Mouse (Mus musculus): ENCODE data around the gene Mid1. TPM values are rescaled to one million over a fixed set of nuclear protein-coding genes. Genes with fewer than 3 reads are reported as not detected.
A peak's percentile ranks its signal among the peaks of the same experiment; 100 is the strongest.

Gene Mid1
- total and polyA plus RNA-seq, 2 experiments, result 1.7 to 2.5 TPM

DNA sequence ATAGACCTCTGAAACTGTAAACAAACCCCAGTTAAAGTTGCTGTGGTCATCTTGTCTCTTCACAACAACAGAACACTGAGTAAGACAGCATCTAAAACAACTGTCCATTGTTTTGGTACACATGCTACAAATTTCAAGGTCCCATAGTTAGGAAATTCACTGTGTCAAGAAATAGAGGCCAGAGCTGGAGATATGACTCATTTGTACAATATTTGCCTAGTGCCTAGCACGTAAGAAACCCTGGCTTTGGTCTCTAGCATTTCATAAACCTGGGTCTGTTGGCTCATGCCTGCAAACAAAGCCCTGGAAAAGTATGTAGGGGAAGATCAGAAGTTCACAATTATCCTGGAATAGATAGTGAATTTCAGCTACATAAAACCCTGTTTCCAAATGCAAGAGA is 178.8 kb downstream of the Mid1 start:
- H3K27me3 ChIP-seq (ENCODE audit: control insufficient read depth, insufficient read depth, low read length), result no peaks in the 10 kb centered on the region
- no peak overlapping the region for H3K4me3 ChIP-seq (ENCODE audit: insufficient read depth, low read depth, low read length)
- 13% methylated on average over 1 of the region's 1 CpGs for WGBS
- no peak for TF ChIP-seq POLR2A (IDR thresholded peaks at IDR 0.05; ENCODE audit: extremely low read depth, insufficient read depth, low read length)
- TF ChIP-seq CTCF (IDR thresholded peaks at IDR 0.05; ENCODE audit: low read depth, low read length), result no peak
- H3K27ac ChIP-seq (replicated peaks; ENCODE audit: insufficient read depth, low read depth, low read length), result no peak overlapping the region
- no peaks in the 10 kb centered on the region for H3K79me2 ChIP-seq (ENCODE audit: control insufficient read depth, insufficient read depth, low read length)
- H3K9ac ChIP-seq (ENCODE audit: low read depth, low read length), result no peak overlapping the region
- H3K36me3 ChIP-seq (ENCODE audit: control insufficient read depth, insufficient read depth, low read length), result no peaks in the 10 kb centered on the region
- H3K4me1 ChIP-seq (ENCODE audit: control insufficient read depth, insufficient read depth, low read length), result no peaks in the 10 kb centered on the region
- peak; percentile 65 for DNase-seq (ENCODE audit: extremely low read depth, low read depth, low spot score)

GRCm38 (mm10) chrX:169868223-169868622 is 183.2 kb downstream of the Mid1 start:
- Histone ChIP-seq H3K4me1 (ENCODE audit: control insufficient read depth, insufficient read depth, low read length) (no peaks in the 10 kb centered on the region), H3K4me3 (ENCODE audit: insufficient read depth, low read depth, low read length) (no peak overlapping the region), H3K9ac (ENCODE audit: low read depth, low read length) (no peak overlapping the region), H3K27ac (replicated peaks; ENCODE audit: insufficient read depth, low read depth, low read length) (no peak overlapping the region), H3K79me2 (ENCODE audit: control insufficient read depth, insufficient read depth, low read length) (no peaks in the 10 kb centered on the region), H3K36me3 (ENCODE audit: control insufficient read depth, insufficient read depth, low read length) (no peaks in the 10 kb centered on the region), H3K27me3 (ENCODE audit: control insufficient read depth, insufficient read depth, low read length) (no peaks in the 10 kb centered on the region)
- TF ChIP-seq POLR2A (IDR thresholded peaks at IDR 0.05; ENCODE audit: extremely low read depth, insufficient read depth, low read length) (no peak), CTCF (IDR thresholded peaks at IDR 0.05; ENCODE audit: low read depth, low read length) (no peak)
- 68% methylated on average over 5 of the region's 5 CpGs for WGBS
- no peak for DNase-seq (ENCODE audit: extremely low read depth, low read depth, low spot score)

- H3K4me3 ChIP-seq (ENCODE audit: insufficient read depth, low read depth, low read length), result no peak overlapping the region
- no peaks in the 10 kb centered on the region for H3K36me3 ChIP-seq (ENCODE audit: control insufficient read depth, insufficient read depth, low read length)
- no peaks in the 10 kb centered on the region for H3K4me1 ChIP-seq (ENCODE audit: control insufficient read depth, insufficient read depth, low read length)
Measured at GRCm38 (mm10) chrX:169874475-169874874, 189.5 kb downstream of the Mid1 start.

GRCm38 (mm10) chrX:169879481-169880362 is 194.7 kb downstream of the Mid1 start:
- under 1% methylated on average over 36 of the region's 36 CpGs for WGBS
- peak overlapping the region; percentile 55 for H3K4me3 ChIP-seq (ENCODE audit: insufficient read depth, low read depth, low read length)

More at GRCm38 (mm10) chrX:169874475-169874874, 189.5 kb downstream of the Mid1 start:
- no peak for DNase-seq (ENCODE audit: extremely low read depth, low read depth, low spot score)
- H3K27ac ChIP-seq (replicated peaks; ENCODE audit: insufficient read depth, low read depth, low read length), result no peak overlapping the region
- H3K9ac ChIP-seq (ENCODE audit: low read depth, low read length), result no peak overlapping the region
- H3K27me3 ChIP-seq (ENCODE audit: control insufficient read depth, insufficient read depth, low read length), result no peaks in the 10 kb centered on the region
- no peaks in the 10 kb centered on the region for H3K79me2 ChIP-seq (ENCODE audit: control insufficient read depth, insufficient read depth, low read length)
- TF ChIP-seq CTCF (IDR thresholded peaks at IDR 0.05; ENCODE audit: low read depth, low read length) (no peak), POLR2A (IDR thresholded peaks at IDR 0.05; ENCODE audit: extremely low read depth, insufficient read depth, low read length) (no peak)
- 96% methylated on average over 1 of the region's 1 CpGs for WGBS

GRCm38 (mm10) chrX:169880363-169880711 is 195.3 kb downstream of the Mid1 start:
- Histone ChIP-seq H3K9ac (ENCODE audit: low read depth, low read length) (peak overlapping the region; percentile 45), H3K79me2 (ENCODE audit: control insufficient read depth, insufficient read depth, low read length) (no peaks in the 10 kb centered on the region), H3K4me3 (ENCODE audit: insufficient read depth, low read depth, low read length) (peak overlapping the region; percentile 55), H3K27me3 (ENCODE audit: control insufficient read depth, insufficient read depth, low read length) (no peaks in the 10 kb centered on the region), H3K4me1 (ENCODE audit: control insufficient read depth, insufficient read depth, low read length) (peaks cover 4% of the 10 kb centered on the region), H3K36me3 (ENCODE audit: control insufficient read depth, insufficient read depth, low read length) (no peaks in the 10 kb centered on the region), H3K27ac (replicated peaks; ENCODE audit: insufficient read depth, low read depth, low read length) (no peak overlapping the region; the same call in 1 of the 2 replicates)
- 0% methylated on average over 13 of the region's 13 CpGs for WGBS
- peak; percentile 16 for DNase-seq (ENCODE audit: extremely low read depth, low read depth, low spot score)
- no peak for TF ChIP-seq POLR2A (IDR thresholded peaks at IDR 0.05; ENCODE audit: extremely low read depth, insufficient read depth, low read length)
- TF ChIP-seq CTCF (IDR thresholded peaks at IDR 0.05; ENCODE audit: low read depth, low read length), result no peak

More at GRCm38 (mm10) chrX:169879481-169880362, 194.7 kb downstream of the Mid1 start:
- no peaks in the 10 kb centered on the region for H3K79me2 ChIP-seq (ENCODE audit: control insufficient read depth, insufficient read depth, low read length)
- no peak for TF ChIP-seq POLR2A (IDR thresholded peaks at IDR 0.05; ENCODE audit: extremely low read depth, insufficient read depth, low read length)
- TF ChIP-seq CTCF (IDR thresholded peaks at IDR 0.05; ENCODE audit: low read depth, low read length), result no peak
- peak overlapping the region; percentile 72 for H3K9ac ChIP-seq (ENCODE audit: low read depth, low read length)
- H3K27ac ChIP-seq (replicated peaks; ENCODE audit: insufficient read depth, low read depth, low read length), result peak overlapping the region; percentile 28
- peaks cover 4% of the 10 kb centered on the region for H3K4me1 ChIP-seq (ENCODE audit: control insufficient read depth, insufficient read depth, low read length)
- DNase-seq (ENCODE audit: extremely low read depth, low read depth, low spot score), result peak; percentile 62
- no peaks in the 10 kb centered on the region for H3K27me3 ChIP-seq (ENCODE audit: control insufficient read depth, insufficient read depth, low read length)
- H3K36me3 ChIP-seq (ENCODE audit: control insufficient read depth, insufficient read depth, low read length), result no peaks in the 10 kb centered on the region

DNA sequence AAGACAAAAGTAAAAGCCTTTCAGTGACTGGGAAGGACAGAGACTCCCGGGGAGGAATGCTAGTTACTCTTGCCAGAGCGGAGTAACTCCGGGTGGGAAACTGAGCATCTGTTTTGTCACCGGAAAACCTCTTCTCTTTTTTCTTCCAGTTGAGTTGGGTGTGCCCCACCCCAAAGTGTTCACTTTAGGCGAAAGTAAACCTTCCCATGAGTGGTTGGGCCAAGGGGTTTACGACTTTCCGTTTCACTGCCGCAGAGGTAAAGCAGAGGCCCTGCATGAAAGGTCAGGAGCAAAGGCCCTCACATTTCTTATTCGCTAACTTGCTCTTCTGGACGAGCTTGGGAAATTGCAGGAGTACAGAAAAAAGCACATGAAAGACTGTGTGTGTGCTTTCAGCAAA is 195.8 kb downstream of the Mid1 start:
- no peaks in the 10 kb centered on the region; the same call in 1 of the 2 replicates for H3K79me2 ChIP-seq (ENCODE audit: control insufficient read depth, insufficient read depth, low read length)
- H3K4me3 ChIP-seq (ENCODE audit: insufficient read depth, low read depth, low read length), result peak overlapping the region; percentile 41; the same call in 1 of the 2 replicates
- no peak for TF ChIP-seq POLR2A (IDR thresholded peaks at IDR 0.05; ENCODE audit: extremely low read depth, insufficient read depth, low read length)
- no peak overlapping the region; the same call in 1 of the 2 replicates for H3K27ac ChIP-seq (replicated peaks; ENCODE audit: insufficient read depth, low read depth, low read length)
- H3K4me1 ChIP-seq (ENCODE audit: control insufficient read depth, insufficient read depth, low read length), result peaks cover 4% of the 10 kb centered on the region
- peak overlapping the region; percentile 39; the same call in 1 of the 2 replicates for H3K9ac ChIP-seq (ENCODE audit: low read depth, low read length)
- no peaks in the 10 kb centered on the region for H3K36me3 ChIP-seq (ENCODE audit: control insufficient read depth, insufficient read depth, low read length)
- DNase-seq (ENCODE audit: extremely low read depth, low read depth, low spot score), result no peak
- WGBS, result 1% methylated on average over 10 of the region's 10 CpGs
- no peaks in the 10 kb centered on the region for H3K27me3 ChIP-seq (ENCODE audit: control insufficient read depth, insufficient read depth, low read length)
